Mouse (Mus musculus) limb, embryonic 13.5 days (tissue): ENCODE results near the gene Mcoln2. TPM values are rescaled to one million over a fixed set of nuclear protein-coding genes. Genes with fewer than 3 reads are reported as not detected.

Experiments
- ATAC-seq: fragments of 200-750 bp; cut with Nextera tagmentation; 2 replicates; pipeline ENCODE4 v1.8.0; 2017; ENCODE audit warnings: low read depth, moderate number of reproducible peaks, moderate TSS enrichment; ENCODE audit not compliant: low FRiP score
- H3K27ac ChIP-seq: fragments of 300-500 bp; sonication (generic); 2 replicates; pipeline ENCODE4 v1.5.1; 2015; ENCODE audit warnings: inconsistent platforms, mild to moderate bottlenecking, moderate library complexity
- H3K27me3 ChIP-seq: fragments of 300-500 bp; sonication (generic); 2 replicates; pipeline ENCODE4 v1.6.1; 2015; ENCODE audit warnings: mild to moderate bottlenecking, inconsistent platforms
- H3K36me3 ChIP-seq: fragments of 300-500 bp; sonication (generic); 2 replicates; pipeline ENCODE4 v1.6.1; 2015; ENCODE audit warnings: inconsistent platforms, mild to moderate bottlenecking, moderate library complexity
- H3K4me1 ChIP-seq: fragments of 300-500 bp; sonication (generic); 2 replicates; pipeline ENCODE4 v1.6.1; 2015; ENCODE audit warnings: inconsistent platforms
- H3K4me2 ChIP-seq: fragments of 300-500 bp; sonication (generic); replicated peaks from 2 replicates; pipeline ENCODE4 v1.6.1; 2015; ENCODE audit warnings: inconsistent platforms, mild to moderate bottlenecking, moderate library complexity
- H3K4me3 ChIP-seq: fragments of 300-500 bp; sonication (generic); 2 replicates; pipeline ENCODE4 v1.5.1; 2015; ENCODE audit warnings: moderate library complexity, mild to moderate bottlenecking, inconsistent platforms
- H3K9ac ChIP-seq: fragments of 300-500 bp; sonication (generic); 2 replicates; pipeline ENCODE4 v1.6.1; 2015; ENCODE audit warnings: mild to moderate bottlenecking, inconsistent platforms
- H3K9me3 ChIP-seq: fragments of 300-500 bp; sonication (generic); 2 replicates; pipeline ENCODE4 v1.6.1; 2016; ENCODE audit warnings: inconsistent platforms
- WGBS: fragments of 180-500 bp; shearing (Covaris S2); methylation state at CpG from one replicate; pipeline ENCODE4 v1.1.7; 2015; 5-methylcytosine and 5-hydroxymethylcytosine counted together
- polyA plus RNA-seq: library from polyadenylated mRNA; unstranded; fragments of >200 nt; fragmentation: Nextera tagmentation; extraction: Ambion mirVana; gene quantifications from 2 replicates; pipeline ENCODE4 v1.2.1, GENCODE M21; 2015

Mcoln2 gene
- polyA plus RNA-seq, 1 experiment from 2014 or later: 2.4 TPM

DNA sequence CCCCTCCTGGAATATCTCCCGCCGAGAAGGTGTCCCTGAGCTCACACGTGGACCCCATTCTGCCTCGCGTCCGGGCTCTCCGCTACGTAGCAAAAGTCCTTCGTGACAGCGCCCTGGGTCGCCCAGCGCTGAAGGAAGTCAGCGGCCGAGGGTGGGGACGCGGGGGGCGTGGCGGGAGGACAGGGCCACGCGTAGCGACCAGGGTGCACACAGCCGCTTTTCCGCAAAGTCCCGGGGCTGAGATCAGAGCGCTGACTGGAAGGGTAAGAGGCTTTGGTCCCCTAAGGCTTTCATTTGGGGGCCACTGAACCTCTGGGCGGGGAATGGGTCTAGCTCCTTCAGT lies 396 bp downstream of the Mcoln2 start:
- Histone ChIP-seq H3K36me3 (no peaks in the 10 kb centered on the region), H3K9me3 (peaks cover 3% of the 10 kb centered on the region; the same call in 1 of the 2 replicates), H3K4me2 (peak overlapping the region; percentile 96), H3K27ac (no peak overlapping the region; the same call in 1 of the 2 replicates), H3K4me1 (peaks cover 18% of the 10 kb centered on the region), H3K9ac (peak overlapping the region; percentile 63), H3K27me3 (peaks cover 21% of the 10 kb centered on the region), H3K4me3 (peak overlapping the region; percentile 49)
- ATAC-seq: 0 out of 2 replicates have a peak, but pooled peaks have one; percentile 17
- under 1% methylated on average over 26 of the region's 26 CpGs for WGBS

DNA sequence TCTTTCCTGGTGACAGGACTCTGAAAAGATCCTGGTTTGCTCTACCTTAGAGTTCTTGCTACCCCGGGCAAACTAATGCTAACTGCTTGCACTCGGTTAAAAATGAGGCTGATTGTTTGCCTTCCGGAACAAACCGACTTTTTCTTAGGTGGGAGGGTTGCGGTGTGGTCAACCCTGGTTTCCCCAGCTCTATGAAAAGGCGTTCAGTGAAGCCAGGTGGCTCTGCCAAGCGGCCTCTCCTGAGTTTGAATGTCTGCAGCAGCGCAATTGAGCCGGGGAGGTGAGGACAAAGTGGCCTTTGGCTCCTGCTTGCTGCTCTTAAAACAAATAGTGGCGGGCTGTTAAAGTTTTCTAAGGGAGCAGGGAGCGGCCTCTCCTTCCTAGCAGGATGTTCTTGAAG lies 927 bp downstream of the Mcoln2 start:
- Histone ChIP-seq H3K4me3 (peak overlapping the region; percentile 49), H3K36me3 (no peaks in the 10 kb centered on the region), H3K4me2 (peak overlapping the region; percentile 96), H3K9ac (peak overlapping the region; percentile 63; the same call in 1 of the 2 replicates), H3K27me3 (peaks cover 21% of the 10 kb centered on the region), H3K4me1 (peaks cover 18% of the 10 kb centered on the region), H3K9me3 (no peaks in the 10 kb centered on the region), H3K27ac (no peak overlapping the region; the same call in 1 of the 2 replicates)
- 0 out of 2 replicates have a peak, but pooled peaks have one; percentile 16 for ATAC-seq
- 11% methylated on average over 11 of the region's 11 CpGs for WGBS

- H3K4me2 ChIP-seq: no peak overlapping the region
- peaks cover 18% of the 10 kb centered on the region for H3K4me1 ChIP-seq
- H3K4me3 ChIP-seq: no peak overlapping the region
- H3K27ac ChIP-seq: no peak overlapping the region
- ATAC-seq: no peak
- H3K36me3 ChIP-seq: no peaks in the 10 kb centered on the region
- no peaks in the 10 kb centered on the region for H3K9me3 ChIP-seq
- WGBS: 92% methylated on average over 10 of the region's 10 CpGs
- H3K27me3 ChIP-seq: peaks cover 21% of the 10 kb centered on the region
- H3K9ac ChIP-seq: no peak overlapping the region
These were observed 1.7 kb downstream of the Mcoln2 start for GRCm38 (mm10) chr3:146151328-146151727.

GRCm38 (mm10) chr3:146151755-146152154 lies 2.1 kb downstream of the Mcoln2 start:
- Histone ChIP-seq H3K27ac (no peak overlapping the region), H3K4me2 (no peak overlapping the region), H3K4me3 (no peak overlapping the region), H3K9me3 (no peaks in the 10 kb centered on the region), H3K4me1 (peaks cover 18% of the 10 kb centered on the region), H3K9ac (no peak overlapping the region), H3K36me3 (no peaks in the 10 kb centered on the region), H3K27me3 (peaks cover 21% of the 10 kb centered on the region)
- ATAC-seq: no peak
- 88% methylated on average over 8 of the region's 8 CpGs for WGBS

GRCm38 (mm10) chr3:146152348-146152747 lies 2.7 kb downstream of the Mcoln2 start:
- Histone ChIP-seq H3K9me3 (no peaks in the 10 kb centered on the region), H3K4me3 (no peak overlapping the region), H3K4me2 (no peak overlapping the region), H3K27ac (no peak overlapping the region), H3K27me3 (peaks cover 21% of the 10 kb centered on the region), H3K4me1 (peaks cover 18% of the 10 kb centered on the region), H3K36me3 (no peaks in the 10 kb centered on the region), H3K9ac (no peak overlapping the region)
- 70% methylated on average over 8 of the region's 8 CpGs for whole genome bisulfite sequencing
- no peak for ATAC-seq

DNA sequence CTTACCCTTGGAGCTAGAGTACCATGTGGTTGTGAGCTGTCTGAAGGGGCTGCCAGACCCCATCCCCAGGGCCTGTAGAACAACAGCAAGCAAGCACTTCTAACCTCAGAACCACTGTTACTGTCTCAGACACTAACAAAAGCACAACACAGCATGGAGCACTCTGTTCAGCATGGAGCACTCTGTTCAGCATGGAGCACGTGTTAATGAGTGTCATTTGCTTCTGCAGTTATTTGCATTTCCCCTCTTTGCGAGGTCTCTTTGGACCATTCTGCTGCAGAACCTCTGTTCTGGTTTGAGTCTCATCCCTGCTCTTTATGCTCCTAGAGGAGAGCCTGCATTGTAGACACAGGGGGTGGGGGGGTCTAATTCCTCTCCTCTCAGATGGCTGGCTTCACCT lies 3.3 kb downstream of the Mcoln2 start:
- peaks cover 18% of the 10 kb centered on the region for H3K4me1 ChIP-seq
- ATAC-seq: no peak
- H3K9ac ChIP-seq: no peak overlapping the region
- H3K27me3 ChIP-seq: peaks cover 21% of the 10 kb centered on the region
- H3K4me3 ChIP-seq: no peak overlapping the region
- H3K27ac ChIP-seq: no peak overlapping the region
- H3K4me2 ChIP-seq: no peak overlapping the region
- 71% methylated on average over 2 of the region's 2 CpGs for WGBS
- H3K36me3 ChIP-seq: no peaks in the 10 kb centered on the region
- no peaks in the 10 kb centered on the region for H3K9me3 ChIP-seq

DNA sequence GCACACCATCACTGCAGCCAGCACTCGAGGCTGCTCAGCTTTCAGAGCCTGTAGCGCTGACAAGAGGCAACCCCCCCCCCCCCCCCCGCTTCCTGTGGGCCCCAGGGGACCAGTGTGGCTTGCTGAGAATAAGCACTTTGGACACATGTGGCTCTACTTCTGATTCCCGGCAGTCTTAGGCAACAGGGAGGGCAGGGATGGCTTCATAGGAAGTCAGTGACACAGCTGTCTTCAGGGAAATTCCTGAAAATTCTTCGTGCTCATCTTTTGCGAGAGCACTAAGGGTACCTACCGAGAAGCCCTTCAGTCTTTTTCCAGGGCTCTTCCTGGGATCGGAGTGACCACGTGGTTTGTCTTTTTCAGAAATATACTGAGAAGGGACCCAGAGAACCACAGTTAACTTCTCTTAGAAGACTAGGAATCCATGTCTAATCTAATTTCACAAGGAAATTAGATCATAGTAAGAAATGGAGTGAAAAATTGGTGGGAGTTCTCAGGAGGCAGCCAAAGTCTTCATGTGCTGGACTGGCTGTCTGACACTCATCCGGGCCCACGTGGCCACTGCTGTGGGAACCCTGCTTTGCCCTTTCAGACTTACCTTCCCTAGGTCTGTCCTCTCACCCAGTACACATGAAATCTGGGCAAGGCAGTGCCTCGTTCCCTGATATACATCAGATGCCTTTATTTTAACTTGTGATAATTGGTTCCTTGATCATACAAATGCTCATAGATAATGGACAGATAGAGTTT lies 4.4 kb downstream of the Mcoln2 start:
- H3K36me3 ChIP-seq: no peaks in the 10 kb centered on the region
- no peak overlapping the region for H3K4me2 ChIP-seq
- peaks cover 18% of the 10 kb centered on the region for H3K4me1 ChIP-seq
- no peak overlapping the region for H3K4me3 ChIP-seq
- no peak overlapping the region for H3K27ac ChIP-seq
- WGBS: 37% methylated on average over 12 of the region's 12 CpGs
- H3K27me3 ChIP-seq: peaks cover 16% of the 10 kb centered on the region
- ATAC-seq: no peak; the same call in 1 of the 2 replicates
- H3K9me3 ChIP-seq: no peaks in the 10 kb centered on the region
- H3K9ac ChIP-seq: no peak overlapping the region

DNA sequence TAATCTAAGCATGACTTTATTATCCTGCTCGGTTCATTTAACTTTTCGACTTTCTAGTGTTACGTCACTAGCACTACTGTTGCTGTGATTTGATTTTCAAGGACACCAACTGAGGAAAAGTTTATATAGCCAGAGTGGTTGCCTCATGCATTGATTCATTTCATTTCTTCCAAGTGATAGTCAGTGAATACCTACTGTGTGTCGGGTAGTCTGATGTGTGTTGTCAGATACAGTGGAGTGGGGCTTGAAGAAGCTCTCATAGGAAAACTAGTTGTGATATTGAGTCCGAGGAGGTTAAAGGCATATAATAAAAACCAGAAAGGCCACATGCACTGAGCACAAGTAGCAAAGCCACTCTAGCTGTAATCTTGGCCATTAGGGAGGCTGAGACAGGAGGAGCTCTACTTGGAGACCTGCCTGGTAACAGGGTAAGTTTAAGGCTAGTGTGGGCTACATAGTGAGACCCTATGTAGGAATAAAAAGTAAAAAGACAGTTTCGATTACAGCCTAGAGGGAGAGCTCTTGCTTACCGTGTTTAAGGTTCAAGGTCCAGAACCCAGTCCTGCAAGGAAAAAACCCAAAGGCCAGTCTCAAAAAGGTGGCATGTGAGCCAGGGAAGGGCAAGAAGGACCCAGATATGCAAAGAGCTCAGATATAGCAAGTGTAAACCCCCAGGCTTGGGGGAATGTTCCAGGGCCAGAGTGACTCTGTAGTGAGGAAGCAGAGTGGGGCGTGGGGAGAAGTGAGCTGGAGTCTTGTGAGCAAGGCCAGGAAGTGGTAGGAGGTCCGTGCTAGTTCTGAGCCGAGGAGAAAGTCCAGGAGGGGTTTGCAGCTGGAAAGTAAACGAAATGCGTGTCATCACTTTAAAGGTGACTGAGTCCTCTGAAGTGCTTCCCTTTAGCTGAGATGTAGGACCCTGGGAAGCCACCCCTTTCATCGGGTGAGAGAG lies 6.3 kb downstream of the Mcoln2 start:
- Histone ChIP-seq H3K27me3 (peaks cover 5% of the 10 kb centered on the region; the same call in 1 of the 2 replicates), H3K36me3 (no peaks in the 10 kb centered on the region), H3K4me2 (no peak overlapping the region), H3K4me3 (no peak overlapping the region), H3K9ac (no peak overlapping the region), H3K4me1 (peaks cover 6% of the 10 kb centered on the region; the same call in 1 of the 2 replicates), H3K27ac (no peak overlapping the region), H3K9me3 (no peaks in the 10 kb centered on the region)
- no peak for ATAC-seq
- WGBS: 75% methylated on average over 13 of the region's 13 CpGs

GRCm38 (mm10) chr3:146156811-146157210 lies 7.2 kb downstream of the Mcoln2 start:
- H3K27me3 ChIP-seq: no peaks in the 10 kb centered on the region; the same call in 1 of the 2 replicates
- H3K4me3 ChIP-seq: no peak overlapping the region
- H3K4me1 ChIP-seq: peaks cover 6% of the 10 kb centered on the region; the same call in 1 of the 2 replicates
- H3K4me2 ChIP-seq: no peak overlapping the region
- WGBS: 82% methylated on average over 2 of the region's 2 CpGs
- no peak for ATAC-seq
- no peaks in the 10 kb centered on the region for H3K36me3 ChIP-seq
- H3K9ac ChIP-seq: no peak overlapping the region
- H3K27ac ChIP-seq: no peak overlapping the region
- H3K9me3 ChIP-seq: no peaks in the 10 kb centered on the region

DNA sequence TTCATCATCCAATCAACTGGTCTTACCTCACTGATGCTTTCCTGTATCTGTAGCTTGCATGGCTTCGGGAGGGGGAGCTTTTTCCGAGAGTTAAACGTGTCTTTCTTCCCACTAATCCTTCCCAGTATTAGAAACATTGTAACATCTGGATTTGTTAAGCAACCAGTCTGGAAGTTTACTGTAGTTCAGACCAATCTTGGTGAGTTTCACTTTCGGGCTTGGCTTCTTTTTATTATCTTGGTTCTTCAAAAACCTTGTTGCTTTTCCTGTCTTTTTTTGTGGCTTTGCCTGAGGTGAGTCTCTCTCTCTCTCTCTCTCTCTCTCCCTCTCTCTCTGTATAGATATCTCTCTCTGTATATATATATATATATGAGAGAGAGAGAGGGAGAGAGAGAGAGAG lies 8.4 kb downstream of the Mcoln2 start:
- Histone ChIP-seq H3K4me2 (no peak overlapping the region), H3K4me3 (no peak overlapping the region), H3K9me3 (no peaks in the 10 kb centered on the region), H3K27me3 (no peaks in the 10 kb centered on the region), H3K4me1 (peaks cover 6% of the 10 kb centered on the region; the same call in 1 of the 2 replicates), H3K27ac (no peak overlapping the region), H3K36me3 (no peaks in the 10 kb centered on the region), H3K9ac (no peak overlapping the region)
- ATAC-seq: no peak
- WGBS: 32% methylated on average over 4 of the region's 4 CpGs

DNA sequence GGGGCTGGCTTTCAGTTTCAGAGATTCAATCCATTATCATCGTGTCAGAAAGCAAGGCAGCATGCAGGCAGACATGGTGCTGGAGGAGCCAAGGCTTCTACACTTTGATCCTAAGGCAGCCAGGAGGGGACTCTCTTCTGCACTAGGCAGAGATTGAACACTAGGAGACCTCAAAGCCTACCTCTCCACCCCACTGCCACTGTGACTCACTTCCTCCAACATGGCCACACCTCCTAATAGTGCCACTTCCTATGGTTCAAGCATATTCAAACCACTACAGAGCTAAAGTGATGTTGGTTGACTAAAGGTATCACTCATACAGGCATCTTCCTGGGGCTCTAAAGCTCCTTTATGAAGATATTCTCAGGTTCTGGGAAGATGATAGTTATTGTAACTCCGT lies 9.7 kb downstream of the Mcoln2 start:
- whole genome bisulfite sequencing: 85% methylated on average over 2 of the region's 2 CpGs
- Histone ChIP-seq H3K4me1 (no peaks in the 10 kb centered on the region), H3K4me2 (no peak overlapping the region)

DNA sequence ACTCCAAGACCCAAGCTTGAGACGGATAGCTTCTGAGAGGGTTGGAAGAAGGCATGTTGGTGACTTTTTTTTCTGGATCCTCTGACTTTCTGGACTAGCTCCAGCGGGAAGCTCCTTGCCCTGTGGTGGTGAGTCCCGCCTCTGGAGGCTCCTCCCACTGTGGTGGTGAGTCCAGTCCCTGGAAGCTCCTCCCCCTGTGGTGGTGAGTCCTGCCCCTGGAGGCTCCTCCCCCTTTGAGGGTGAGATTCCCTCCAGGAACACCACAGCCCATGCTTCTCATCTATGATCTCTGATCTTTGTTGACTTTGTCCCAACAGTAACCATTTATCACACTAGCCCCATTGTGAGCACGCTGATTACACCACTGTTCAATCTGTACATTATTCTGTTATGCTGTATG lies 12.6 kb downstream of the Mcoln2 start:
- Histone ChIP-seq H3K4me1 (0 out of 2 replicates have a peak, but pooled peaks cover 7% of the 10 kb centered on the region), H3K4me3 (no peak overlapping the region), H3K27me3 (no peaks in the 10 kb centered on the region), H3K9me3 (no peaks in the 10 kb centered on the region), H3K27ac (no peak overlapping the region), H3K36me3 (no peaks in the 10 kb centered on the region), H3K4me2 (no peak overlapping the region), H3K9ac (no peak overlapping the region)
- ATAC-seq: no peak
- 80% methylated on average over 4 of the region's 4 CpGs for WGBS

More for the DNA sequence above, 9.7 kb downstream of the Mcoln2 start:
- H3K9me3 ChIP-seq: no peaks in the 10 kb centered on the region
- no peak overlapping the region for H3K9ac ChIP-seq
- no peak overlapping the region for H3K4me3 ChIP-seq
- ATAC-seq: no peak
- H3K27ac ChIP-seq: no peak overlapping the region
- H3K27me3 ChIP-seq: no peaks in the 10 kb centered on the region
- H3K36me3 ChIP-seq: no peaks in the 10 kb centered on the region
